Mouse (Mus musculus) telencephalon, adult 2 months (tissue): ENCODE measurements around the gene Wap.

Experiments
- DNase-seq: peaks from one replicate; pipeline ENCODE4 v3.0.0-alpha.2; 2011; ENCODE audit warnings: low read depth, low spot score

Wap gene

DNA sequence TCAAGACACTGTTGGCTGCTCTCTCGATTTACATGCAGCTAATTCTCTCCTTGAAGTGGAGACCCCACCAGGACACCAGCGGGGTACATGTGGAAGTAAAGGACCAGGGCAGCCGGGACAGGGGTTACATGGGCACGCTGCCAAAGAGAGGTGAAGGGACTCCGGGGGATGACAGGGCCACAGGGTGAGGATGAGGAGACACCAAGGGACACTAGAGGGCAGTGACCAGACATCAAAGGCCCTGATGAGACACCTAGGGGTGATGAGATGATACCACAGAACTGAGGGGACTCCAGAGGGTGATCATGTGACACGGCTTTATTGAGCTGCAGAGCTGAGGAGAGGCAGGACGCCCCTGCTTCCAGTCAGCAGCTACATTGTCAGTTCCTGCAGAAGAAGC, 40.9 kb downstream of the Wap start:
- DNase-seq: no peak

DNA sequence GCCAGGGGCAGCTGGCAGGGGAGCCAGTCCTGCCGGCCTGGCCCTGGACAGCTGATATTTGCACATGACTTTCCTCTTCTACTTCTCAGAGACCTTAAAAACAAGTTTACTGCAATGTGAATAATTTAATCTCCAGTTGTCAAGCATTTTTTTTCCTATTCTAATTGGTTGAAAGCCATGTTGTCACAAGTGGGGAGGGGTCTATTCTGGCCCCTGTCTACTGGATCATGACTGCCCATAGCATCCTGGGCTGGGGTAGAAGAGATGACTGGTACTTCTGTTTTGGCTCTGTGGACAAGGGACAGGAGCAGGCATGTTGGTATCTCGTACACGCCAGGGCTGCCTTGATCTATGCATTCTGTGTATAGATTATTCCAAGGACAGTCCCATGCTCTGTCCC, 41.8 kb downstream of the Wap start:
- no peak for DNase-seq

DNA sequence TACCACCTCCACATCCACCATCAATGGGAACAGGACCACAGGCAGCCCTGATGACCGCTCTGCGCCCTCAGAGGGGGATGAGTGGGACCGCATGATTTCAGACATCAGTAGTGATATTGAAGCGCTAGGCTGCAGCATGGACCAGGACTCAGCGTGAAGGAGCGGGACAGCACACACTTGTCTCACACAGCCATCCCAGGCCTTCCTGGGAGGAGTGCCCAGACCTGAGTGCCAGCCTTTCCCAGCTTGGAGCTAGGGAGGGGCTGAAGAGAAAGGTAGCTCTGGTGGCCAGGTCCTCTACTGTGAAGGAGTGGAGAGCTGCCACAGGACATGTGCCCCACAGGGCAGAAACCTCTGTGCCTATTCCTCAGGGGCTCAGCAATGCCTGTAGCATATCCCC, 42.2 kb downstream of the Wap start:
- no peak for DNase-seq

DNA sequence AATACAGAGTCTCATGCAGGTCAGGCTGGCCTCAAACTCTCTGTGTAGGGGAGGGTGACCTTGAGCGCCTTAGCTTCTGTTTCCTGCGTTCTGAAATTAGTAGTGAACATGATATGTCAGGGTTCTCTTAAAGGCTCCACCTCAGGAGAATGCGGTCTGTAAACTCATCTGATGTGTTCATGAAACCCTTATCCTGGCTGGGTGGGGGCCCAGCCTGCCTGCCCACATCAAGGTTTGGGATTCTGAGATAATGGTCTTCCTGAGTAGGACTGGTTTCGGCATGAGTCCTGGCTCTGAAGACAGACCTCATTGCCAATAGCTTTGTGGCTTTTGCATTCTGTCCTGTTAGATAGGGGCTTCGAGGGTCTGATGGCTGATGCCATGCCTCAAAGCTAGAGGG, 43.1 kb downstream of the Wap start:
- DNase-seq: no peak

DNA sequence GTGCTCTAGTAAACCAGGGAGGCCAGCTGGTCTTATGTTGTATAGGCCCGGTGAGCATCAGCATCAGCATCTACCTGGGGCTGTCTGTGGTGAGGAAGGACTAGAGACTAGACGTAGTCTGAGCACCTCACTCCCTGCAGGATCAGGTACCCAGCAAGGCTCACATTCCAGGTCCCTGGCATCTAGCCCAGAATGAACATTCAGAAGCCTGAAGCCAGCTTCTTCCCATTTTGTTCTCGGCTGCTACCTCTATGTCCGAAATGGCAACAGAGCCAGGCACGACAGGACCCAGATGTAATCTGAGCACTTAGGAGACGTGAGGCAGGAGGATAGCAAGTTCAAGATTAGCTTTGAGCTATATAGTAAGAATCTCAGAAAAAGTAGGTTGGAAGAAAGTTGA, 43.6 kb downstream of the Wap start:
- DNase-seq: no peak

DNA sequence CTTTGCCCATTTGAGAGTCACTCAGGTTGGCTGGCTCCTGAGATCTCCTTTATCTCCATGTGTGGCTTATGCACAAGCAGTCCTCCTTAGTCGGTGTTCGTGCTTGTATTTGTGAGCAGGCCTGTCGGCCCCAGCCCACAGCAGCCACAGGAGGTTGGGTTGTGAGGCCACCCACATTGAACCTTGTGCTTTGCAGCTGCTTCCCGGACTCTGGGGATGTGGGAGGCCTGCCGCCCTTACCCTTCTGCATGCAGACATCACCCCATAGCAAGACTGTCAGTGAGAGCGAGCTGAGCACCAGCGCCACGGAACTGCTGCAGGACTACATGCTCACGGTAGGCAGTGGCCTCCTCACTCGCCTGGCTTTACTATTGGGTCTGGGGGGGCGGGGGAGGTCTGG, 45.0 kb downstream of the Wap start:
- no peak for DNase-seq

DNA sequence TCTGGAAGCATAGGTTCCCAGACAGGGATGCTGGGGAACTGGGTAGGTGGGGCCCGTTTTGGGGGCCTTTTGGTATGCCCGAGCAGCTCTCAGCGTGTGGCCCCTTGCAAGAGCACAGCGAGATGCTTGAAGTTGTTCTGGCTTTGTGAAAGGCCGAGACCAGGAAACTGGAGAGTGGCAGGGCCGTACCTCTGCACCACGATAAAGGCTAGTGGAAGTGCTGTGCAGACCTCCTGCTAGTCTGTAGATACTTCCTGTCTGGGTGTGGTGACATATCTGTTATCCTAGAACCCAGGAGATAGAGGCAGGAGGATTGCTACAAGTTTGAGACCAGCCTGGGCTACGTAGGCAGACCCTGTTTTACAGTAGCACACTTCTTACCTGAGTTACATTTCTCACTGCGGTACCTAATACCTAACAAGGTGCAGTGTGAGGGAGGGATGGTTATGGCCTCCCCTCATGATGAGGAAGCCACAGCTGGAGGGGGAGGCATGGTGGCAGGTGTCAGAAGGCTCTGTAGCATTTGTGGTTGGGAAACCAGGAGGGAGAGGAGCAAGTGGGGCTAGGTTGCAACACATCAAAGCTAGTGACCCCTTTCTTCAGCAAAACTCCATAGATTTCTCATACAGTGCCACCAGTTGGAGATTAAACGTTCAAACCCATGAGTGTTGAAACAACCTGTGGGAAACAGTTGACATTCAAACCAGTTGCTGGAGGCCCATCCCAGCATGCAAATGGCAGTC, 47.3 kb downstream of the Wap start:
- no peak for DNase-seq

DNA sequence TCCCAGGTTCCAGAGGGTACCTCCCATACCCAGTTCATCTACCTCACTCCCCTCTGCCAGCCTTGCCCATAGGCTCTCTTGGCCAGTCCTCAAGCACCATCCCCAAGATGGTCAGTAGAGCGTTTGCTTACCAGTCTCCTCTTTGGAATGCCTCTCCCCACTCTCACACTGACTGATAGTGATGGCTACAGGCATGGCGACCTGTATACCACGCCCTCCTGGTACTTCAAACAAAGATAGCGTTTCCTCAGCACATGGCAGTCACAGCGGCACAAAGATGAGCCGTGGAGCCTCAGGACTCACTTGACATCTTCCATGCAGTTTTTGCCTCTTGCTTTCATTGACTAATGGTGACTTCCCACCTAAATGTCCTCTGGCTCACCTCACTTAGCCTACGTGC, 48.6 kb downstream of the Wap start:
- no peak for DNase-seq

DNA sequence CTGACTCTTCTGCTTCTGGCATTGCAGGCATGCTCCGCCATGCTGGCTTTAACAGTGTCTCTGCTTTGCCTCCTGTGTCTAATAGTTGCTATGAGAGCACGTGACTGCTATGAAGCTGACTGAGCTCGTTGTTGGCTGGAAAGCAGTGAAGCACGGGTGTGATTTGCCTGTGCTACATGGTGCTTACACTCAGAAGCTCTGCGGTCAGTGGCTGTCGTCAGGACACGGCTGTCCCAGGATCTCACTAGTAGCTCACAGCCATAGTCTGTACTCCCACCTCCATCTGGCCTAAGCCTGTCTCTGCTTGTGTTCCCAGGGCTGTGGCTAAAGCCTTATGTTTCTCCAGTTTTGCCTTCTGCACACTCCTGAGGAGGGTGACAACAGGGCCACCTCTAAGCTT, 50.1 kb downstream of the Wap start:
- DNase-seq: no peak

DNA sequence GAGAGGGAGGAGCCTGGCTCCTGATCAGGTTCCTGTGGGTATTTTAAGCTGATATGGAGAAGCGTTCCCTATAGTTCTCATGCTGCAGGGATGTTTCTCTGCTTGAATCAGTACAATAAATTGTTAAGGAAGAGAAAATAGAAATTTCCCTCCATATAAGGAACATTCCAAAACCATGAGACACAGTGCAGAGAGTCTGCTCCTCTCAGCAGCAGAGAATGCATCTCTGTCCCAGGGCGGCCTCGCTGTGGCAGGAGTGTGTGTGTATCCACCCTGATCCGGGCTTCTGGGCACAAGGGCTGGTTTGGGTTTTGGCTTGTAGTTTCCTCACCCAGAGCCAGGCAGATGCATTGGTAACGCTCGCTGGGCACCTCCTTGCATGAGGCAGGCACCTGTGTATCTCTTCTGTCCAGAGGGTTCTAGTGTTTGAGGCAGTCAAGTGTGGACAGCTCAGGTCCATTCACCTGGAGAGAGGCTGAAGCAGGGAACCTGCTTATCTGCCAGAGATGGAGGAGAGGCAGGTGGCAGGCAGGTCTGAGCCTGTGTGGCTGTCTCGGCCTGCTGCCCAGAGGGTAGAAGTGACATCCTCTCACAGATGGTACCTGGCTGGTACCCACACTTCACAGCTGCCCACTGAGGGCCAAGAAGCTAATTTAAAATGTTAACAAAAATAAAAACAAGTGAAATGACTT, 51.0 kb downstream of the Wap start:
- DNase-seq: no peak

DNA sequence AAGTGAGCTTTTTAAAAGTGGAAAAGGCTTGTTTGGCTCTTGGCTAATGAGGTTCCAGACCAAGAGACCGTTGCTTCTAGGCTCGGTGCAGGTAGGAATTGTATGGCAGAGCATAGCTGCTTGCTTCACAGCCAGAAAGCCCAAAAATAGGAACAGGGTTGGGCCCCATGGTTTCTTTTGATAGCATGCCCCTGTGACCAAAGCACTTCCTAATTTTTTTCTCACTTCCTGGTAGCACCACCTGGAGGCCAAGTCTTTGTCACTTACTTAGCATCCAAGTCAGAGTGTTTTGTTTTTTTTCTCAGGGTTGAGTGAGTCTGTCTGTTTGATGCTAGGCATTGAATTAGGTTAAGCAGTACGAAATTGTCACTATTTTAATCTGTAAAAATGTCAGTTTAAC, 51.8 kb downstream of the Wap start:
- DNase-seq: no peak

DNA sequence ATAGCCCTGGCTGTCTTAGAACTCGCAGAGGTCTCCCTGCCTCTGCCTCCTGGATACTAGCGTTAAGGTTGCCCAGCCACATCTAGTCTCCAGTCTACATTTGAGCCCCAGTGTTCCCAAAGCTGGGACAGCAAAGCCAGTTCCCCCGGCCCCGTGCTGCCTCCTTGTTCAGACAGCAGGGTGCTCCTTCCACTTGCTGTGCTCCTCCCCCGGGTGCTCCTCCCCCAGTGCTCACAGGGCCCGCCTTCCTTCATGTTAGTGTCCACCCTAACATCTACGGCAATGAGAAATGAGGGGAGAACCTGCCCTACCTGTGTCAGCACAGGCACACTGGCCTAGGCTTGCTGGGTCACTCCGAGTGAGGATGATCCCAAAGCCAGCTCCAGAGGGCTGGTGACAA, 52.7 kb downstream of the Wap start:
- no peak for DNase-seq
